Mouse (Mus musculus) limb, embryonic 15.5 days (tissue): Measurements from ENCODE around the gene Neurl1a. TPM values are rescaled to one million over a fixed set of nuclear protein-coding genes. Genes with fewer than 3 reads are reported as not detected.

Source experiments
- ATAC-seq: fragments of 200-750 bp; cut with Nextera tagmentation; 2 replicates; pipeline ENCODE4 v1.8.0; 2017; ENCODE audit warnings: low read depth, moderate TSS enrichment; ENCODE audit not compliant: insufficient number of reproducible peaks, low FRiP score, low TSS enrichment
- H3K27ac ChIP-seq: fragments of 300-500 bp; sonication (generic); 2 replicates; pipeline ENCODE4 v1.5.1; 2015; ENCODE audit warnings: moderate library complexity, mild to moderate bottlenecking, inconsistent platforms
- H3K27me3 ChIP-seq: fragments of 300-500 bp; sonication (generic); 2 replicates; pipeline ENCODE4 v1.6.1; 2015; ENCODE audit warnings: inconsistent platforms
- H3K36me3 ChIP-seq: fragments of 300-500 bp; sonication (generic); 2 replicates; pipeline ENCODE4 v1.6.1; 2015; ENCODE audit warnings: inconsistent platforms
- H3K4me1 ChIP-seq: fragments of 300-500 bp; sonication (generic); 2 replicates; pipeline ENCODE4 v1.6.1; 2015; ENCODE audit warnings: inconsistent platforms
- H3K4me2 ChIP-seq: fragments of 300-500 bp; sonication (generic); 2 replicates; pipeline ENCODE4 v1.6.1; 2015; ENCODE audit warnings: mild to moderate bottlenecking, inconsistent platforms
- H3K4me3 ChIP-seq: fragments of 300-500 bp; sonication (generic); 2 replicates; pipeline ENCODE4 v1.5.1; 2015; ENCODE audit warnings: mild to moderate bottlenecking, inconsistent platforms
- H3K9ac ChIP-seq: fragments of 300-500 bp; sonication (generic); 2 replicates; pipeline ENCODE4 v1.6.1; 2015; ENCODE audit warnings: inconsistent platforms
- H3K9me3 ChIP-seq: fragments of 300-500 bp; sonication (generic); 2 replicates; pipeline ENCODE4 v1.6.1; 2016; ENCODE audit warnings: inconsistent platforms
- WGBS: fragments of 180-500 bp; shearing (Covaris S2); methylation state at CpG from one replicate; pipeline ENCODE4 v1.1.7; 2015; 5-methylcytosine and 5-hydroxymethylcytosine counted together
- microRNA-seq: library from miRNA; unstranded; fragments of <30 nt; microRNA quantifications from one replicate; pipeline ENCODE4, GENCODE M21; 2016
- polyA plus RNA-seq: library from polyadenylated mRNA; unstranded; fragments of >200 nt; fragmentation: Nextera tagmentation; extraction: Ambion mirVana; gene quantifications from 2 replicates; pipeline ENCODE4 v1.2.1, GENCODE M21; 2015

Gene Neurl1a
- polyA plus RNA-seq, 1 experiment from 2014 or later, result 6.2 TPM

DNA sequence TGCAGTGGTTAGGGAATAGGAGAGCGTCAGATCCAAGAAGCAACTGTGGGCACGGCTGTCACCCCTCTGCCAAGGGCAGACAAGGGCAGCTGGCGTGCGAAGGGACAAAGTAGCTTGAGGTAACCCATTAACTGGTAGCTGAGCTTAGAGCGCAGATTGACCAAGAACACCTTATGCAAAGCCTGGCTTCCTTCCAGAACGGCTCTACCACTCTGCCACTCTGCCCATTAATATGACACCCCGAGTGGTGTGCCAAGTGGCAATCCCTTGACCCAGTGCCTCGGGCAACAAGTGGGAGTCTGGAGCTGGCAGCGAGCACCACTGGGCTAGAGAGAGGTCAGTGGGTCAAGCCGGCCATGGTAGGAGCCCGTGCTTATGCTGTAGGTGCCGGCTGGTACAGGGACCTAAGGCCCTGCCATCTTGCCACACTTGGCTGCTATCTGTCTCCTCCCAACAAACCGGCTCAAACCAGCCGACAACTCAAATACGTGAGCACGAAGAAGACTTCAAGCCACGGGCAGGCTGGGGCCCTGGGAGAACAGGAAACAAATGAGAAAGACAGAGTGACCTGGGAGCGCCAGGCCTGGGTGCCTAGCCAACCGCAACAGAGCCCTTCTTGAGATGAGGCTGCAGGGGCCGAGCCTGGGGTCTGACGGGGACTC lies 123.7 kb downstream of the Neurl1a start:
- no peak overlapping the region for H3K4me3 ChIP-seq
- 0 out of 2 replicates have a peak overlapping the region, but pooled peaks have one; percentile 15 for H3K4me2 ChIP-seq
- H3K27me3 ChIP-seq, result no peaks in the 10 kb centered on the region
- 60% methylated on average over 21 of the region's 21 CpGs for WGBS
- ATAC-seq, result no peak
- no peaks in the 10 kb centered on the region for H3K9me3 ChIP-seq
- H3K9ac ChIP-seq, result no peak overlapping the region
- H3K27ac ChIP-seq, result peak overlapping the region; percentile 76
- H3K4me1 ChIP-seq, result peaks cover 75% of the 10 kb centered on the region
- peaks cover 48% of the 10 kb centered on the region for H3K36me3 ChIP-seq

DNA sequence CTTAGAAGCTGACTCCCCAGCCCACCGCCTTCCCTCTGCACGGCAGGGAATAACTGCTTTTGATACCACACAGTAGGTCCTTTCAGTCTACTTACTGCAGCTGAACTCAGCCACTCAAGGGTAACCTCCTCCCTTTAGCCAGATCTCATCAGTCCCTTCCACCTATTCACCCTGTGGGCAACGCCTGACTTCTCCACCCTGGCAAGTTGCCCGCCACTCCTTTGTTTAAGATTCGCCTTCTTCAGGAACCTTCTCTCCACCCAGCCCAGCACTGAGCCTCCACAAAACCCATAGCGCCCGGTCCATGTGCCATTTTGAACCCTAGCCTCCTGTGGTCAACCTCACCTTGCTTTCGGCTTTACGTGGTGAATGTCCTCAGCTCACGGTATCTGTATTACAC lies 124.5 kb downstream of the Neurl1a start:
- no peaks in the 10 kb centered on the region for H3K27me3 ChIP-seq
- H3K36me3 ChIP-seq, result peaks cover 46% of the 10 kb centered on the region
- no peak overlapping the region for H3K4me2 ChIP-seq
- H3K9me3 ChIP-seq, result no peaks in the 10 kb centered on the region
- peaks cover 67% of the 10 kb centered on the region for H3K4me1 ChIP-seq
- H3K4me3 ChIP-seq, result no peak overlapping the region
- ATAC-seq, result no peak
- 86% methylated on average over 10 of the region's 10 CpGs for WGBS
- peak overlapping the region; percentile 76; the same call in 1 of the 2 replicates for H3K27ac ChIP-seq
- no peak overlapping the region for H3K9ac ChIP-seq

DNA sequence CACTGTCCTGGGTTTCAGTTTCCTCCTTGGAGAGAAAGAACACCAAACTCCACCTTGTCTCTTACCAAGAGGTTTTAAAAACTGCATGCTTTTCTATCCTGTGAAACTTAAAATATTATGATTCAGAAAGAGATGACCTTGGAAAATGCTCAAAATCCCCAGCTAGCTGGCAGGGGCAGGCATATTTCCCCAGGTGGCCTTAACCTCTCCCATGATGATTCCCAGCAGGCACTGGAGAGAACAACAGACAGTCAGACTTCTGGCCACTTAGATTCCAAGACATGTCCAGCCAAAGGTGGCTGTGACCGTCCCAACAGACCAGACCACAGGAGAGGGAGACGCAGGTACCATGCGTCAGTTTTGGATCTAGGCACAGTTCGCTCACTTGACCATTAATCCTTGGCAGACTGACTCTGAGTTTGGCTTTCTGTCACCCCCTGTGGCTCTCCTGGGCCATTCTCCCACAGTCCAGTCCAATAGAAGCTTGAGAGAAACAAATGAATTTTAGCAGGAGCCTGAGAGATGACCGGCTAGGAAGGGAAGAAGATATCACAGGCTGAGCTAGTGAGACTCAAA lies 125.6 kb downstream of the Neurl1a start:
- Histone ChIP-seq H3K4me1 (peaks cover 60% of the 10 kb centered on the region), H3K4me3 (no peak overlapping the region), H3K36me3 (peaks cover 45% of the 10 kb centered on the region)

DNA sequence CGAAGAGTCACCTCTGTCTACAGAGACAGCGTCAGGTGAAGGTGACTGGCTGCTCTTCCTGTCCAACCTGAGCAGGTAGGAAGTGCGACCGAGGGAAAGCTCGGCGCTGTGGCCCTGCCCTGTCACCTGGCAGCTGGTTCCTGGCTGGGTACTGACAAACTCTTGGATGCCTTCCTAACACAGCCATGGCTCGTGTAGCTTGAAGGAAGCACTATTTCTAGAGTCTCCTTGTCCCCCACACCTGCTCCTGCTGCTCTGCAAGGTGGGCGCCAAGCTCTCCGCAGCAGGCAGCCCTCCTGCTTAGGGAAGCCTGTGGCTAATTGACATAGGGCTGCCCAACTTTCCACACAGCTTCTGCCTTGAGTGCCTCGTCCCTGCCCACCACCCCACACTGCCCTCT lies 126.8 kb downstream of the Neurl1a start:
- no peaks in the 10 kb centered on the region for H3K9me3 ChIP-seq
- no peaks in the 10 kb centered on the region for H3K27me3 ChIP-seq
- WGBS, result 87% methylated on average over 10 of the region's 10 CpGs
- H3K4me1 ChIP-seq, result peaks cover 62% of the 10 kb centered on the region
- peaks cover 44% of the 10 kb centered on the region for H3K36me3 ChIP-seq
- H3K4me3 ChIP-seq, result no peak overlapping the region
- 0 out of 2 replicates have a peak overlapping the region, but pooled peaks have one; percentile 76 for H3K27ac ChIP-seq
- no peak for ATAC-seq
- no peak overlapping the region for H3K4me2 ChIP-seq
- H3K9ac ChIP-seq, result no peak overlapping the region

More for the DNA sequence above, 125.6 kb downstream of the Neurl1a start:
- Histone ChIP-seq H3K4me2 (no peak overlapping the region), H3K27ac (peak overlapping the region; percentile 76), H3K9me3 (no peaks in the 10 kb centered on the region), H3K9ac (no peak overlapping the region), H3K27me3 (no peaks in the 10 kb centered on the region)
- no peak for ATAC-seq
- WGBS, result 77% methylated on average over 5 of the region's 5 CpGs

DNA sequence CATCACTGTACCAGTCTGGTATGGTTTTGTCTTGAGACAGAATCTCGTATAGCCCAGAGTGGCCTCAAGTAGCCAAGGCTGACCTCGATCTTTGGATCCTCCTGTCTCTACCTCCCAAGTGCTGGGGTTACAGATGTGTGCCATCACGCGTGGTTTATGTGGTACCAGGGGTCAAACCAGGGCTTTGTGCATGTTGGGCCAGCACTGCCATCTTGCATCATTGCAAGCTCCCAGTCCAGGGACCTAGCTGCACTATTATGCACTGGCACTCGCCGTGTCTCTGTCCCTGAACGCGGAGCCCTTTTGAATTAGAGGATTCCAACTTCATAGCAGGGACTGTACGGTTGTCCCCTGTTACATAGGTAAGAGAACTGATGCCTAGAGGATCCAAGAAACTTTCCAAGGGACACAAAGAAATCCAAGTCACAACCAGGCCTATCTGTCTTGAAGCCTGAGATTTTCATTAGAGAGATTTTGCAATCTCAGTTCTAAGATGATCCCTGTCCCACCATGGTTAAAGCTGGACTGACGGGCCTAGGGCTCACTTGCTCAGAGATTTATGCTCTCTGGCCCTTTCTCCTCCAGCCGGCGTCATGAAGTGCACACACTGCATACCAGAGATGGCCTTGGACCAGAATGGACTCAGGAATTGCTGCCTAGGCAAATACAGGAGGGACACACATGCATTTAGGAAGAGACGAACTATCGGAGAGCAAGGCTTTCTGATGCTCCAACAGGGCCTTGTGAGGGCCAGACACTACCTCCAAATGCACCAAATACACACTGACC lies 127.7 kb downstream of the Neurl1a start:
- WGBS, result 89% methylated on average over 14 of the region's 14 CpGs
- Histone ChIP-seq H3K9ac (no peak overlapping the region), H3K27ac (no peak overlapping the region; the same call in 1 of the 2 replicates), H3K9me3 (no peaks in the 10 kb centered on the region), H3K4me1 (peaks cover 62% of the 10 kb centered on the region), H3K27me3 (no peaks in the 10 kb centered on the region), H3K4me3 (no peak overlapping the region), H3K4me2 (no peak overlapping the region), H3K36me3 (peaks cover 48% of the 10 kb centered on the region)
- no peak for ATAC-seq

DNA sequence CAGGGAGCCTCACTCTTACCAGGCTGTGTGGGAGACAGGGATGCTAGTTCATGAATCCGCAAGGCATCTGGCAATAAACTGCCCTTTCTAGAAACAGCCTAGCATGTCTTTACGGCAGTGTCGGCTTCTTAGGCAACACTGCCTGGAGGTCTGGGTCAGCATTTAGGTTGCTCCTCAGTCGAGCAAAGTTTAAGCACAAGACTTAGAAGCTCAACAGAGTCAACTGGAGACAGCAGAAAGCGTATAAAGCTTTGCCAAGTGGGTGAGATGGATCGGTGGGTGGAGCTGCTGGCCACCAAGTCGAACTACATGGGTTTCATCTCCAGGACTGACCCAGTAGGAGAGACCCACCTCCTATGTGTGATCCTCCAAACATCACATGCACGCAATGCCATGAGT lies 128.3 kb downstream of the Neurl1a start:
- no peak for ATAC-seq
- no peaks in the 10 kb centered on the region for H3K9me3 ChIP-seq
- H3K27ac ChIP-seq, result no peak overlapping the region; the same call in 1 of the 2 replicates
- H3K4me1 ChIP-seq, result peaks cover 62% of the 10 kb centered on the region
- no peak overlapping the region for H3K9ac ChIP-seq
- WGBS, result 81% methylated on average over 8 of the region's 8 CpGs
- H3K4me3 ChIP-seq, result no peak overlapping the region
- H3K27me3 ChIP-seq, result no peaks in the 10 kb centered on the region
- no peak overlapping the region for H3K4me2 ChIP-seq
- peaks cover 51% of the 10 kb centered on the region for H3K36me3 ChIP-seq

Small RNAs within 50 kb of the gene (microRNA-seq; reads per million reads assigned to microRNA genes)
- gene Mir6995, result not detected

Other genes starting within 250 kb of the Neurl1a start
- gene Ina, start 164.1 kb upstream of the Neurl1a start, polyA plus RNA-seq, result 0.56 and 0.68 TPM in 2 replicates
- 70.4 and 71.5 TPM in 2 replicates for gene Nt5c2, start 163.7 kb upstream of the Neurl1a start, polyA plus RNA-seq
- gene Pcgf6, start 127.9 kb upstream of the Neurl1a start, polyA plus RNA-seq, result 11.0 and 14.0 TPM in 2 replicates
- 3.3 and 4.6 TPM in 2 replicates for gene Taf5, start 111.1 kb upstream of the Neurl1a start, polyA plus RNA-seq
- gene Usmg5, start 88.2 kb upstream of the Neurl1a start, polyA plus RNA-seq, result 996 and 1,159 TPM in 2 replicates
- gene Pdcd11, start 88.1 kb upstream of the Neurl1a start, polyA plus RNA-seq, result 7.7 and 8.8 TPM in 2 replicates
- 13.0 and 13.6 TPM in 2 replicates for gene Calhm2, start 40.5 kb upstream of the Neurl1a start, polyA plus RNA-seq
- gene Calhm1, start 34.6 kb upstream of the Neurl1a start, polyA plus RNA-seq, result not detected in 2 replicates
- not detected in 2 replicates for gene Calhm3, start 21.1 kb upstream of the Neurl1a start, polyA plus RNA-seq